Mouse (Mus musculus) CD4-positive naive resting alpha-beta T cell, adult 57 days (primary cell): Measurements from ENCODE around the gene Vcpkmt. TPM values are rescaled to one million over a fixed set of nuclear protein-coding genes. Genes with fewer than 3 reads are reported as not detected.

ENCODE experiments used
- total RNA-seq: library from RNA; stranded (reverse); gene quantifications from one replicate; pipeline ENCODE4 v1.2.4, GENCODE M21; 2023

The Vcpkmt gene
- 15.2 TPM for total RNA-seq

GRCm38 (mm10) chr12:69582613-69583269 lies at the start of gene Vcpkmt:
TSS of gene Vcpkmt (minus strand) at chr12:69583028.

Other genes starting within 250 kb of the Vcpkmt start
- 112 TPM for gene Nemf, start 225.9 kb downstream of the Vcpkmt start, total RNA-seq
- 245 TPM for gene Arf6, start 210.9 kb downstream of the Vcpkmt start, total RNA-seq
- gene Gm9887, start 210.6 kb downstream of the Vcpkmt start, total RNA-seq = 2.4 TPM
- 37.6 TPM for gene Sos2, start 98.8 kb upstream of the Vcpkmt start, total RNA-seq
- gene L2hgdh, start 141.8 kb upstream of the Vcpkmt start, total RNA-seq = 7.1 TPM
- gene Atp5s, start 141.9 kb upstream of the Vcpkmt start, total RNA-seq = 9.6 TPM
- 0.35 TPM for gene Cdkl1, start 208.2 kb upstream of the Vcpkmt start, total RNA-seq